Mouse (Mus musculus): ENCODE data around the gene Gm20806.
"Not testable (repeated sequence)": the region's sequence is repeated elsewhere in the genome, so short reads cannot be mapped to it uniquely, and the experiment has no call there.

The Gm20806 gene

DNA sequence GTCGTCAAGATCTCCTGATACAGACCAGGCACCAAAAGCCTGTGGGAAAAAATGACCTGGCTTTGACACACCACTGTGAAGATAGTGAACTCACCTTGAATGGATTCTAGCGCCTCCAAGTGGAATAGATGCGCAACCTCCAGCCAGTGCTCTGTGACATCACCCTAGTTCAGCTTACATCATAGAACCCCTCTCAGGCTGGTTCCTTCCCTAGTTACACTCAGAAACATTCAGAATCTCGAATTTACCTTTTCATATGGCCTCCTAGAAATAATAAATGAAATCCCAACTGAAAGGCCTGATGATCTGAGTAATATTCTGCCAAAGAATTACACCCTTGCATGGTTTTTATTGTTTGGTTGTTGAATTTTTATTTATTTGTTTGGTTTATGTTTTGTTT lies at the start of gene Gm20806:
Gene Gm20806, minus strand, starts transcription at position 101 of the 400 bp plus-strand sequence.
- DNase-seq (ENCODE audit: low read depth, low spot score), result not testable (repeated sequence)
